Mouse (Mus musculus): Measurements from ENCODE around the gene Hoxb8.

The Hoxb8 gene

GRCm38 (mm10) chr11:96268031-96268745 lies 13.5 kb upstream of the Hoxb8 start:
- no peak for DNase-seq (ENCODE audit: low spot score)

- DNase-seq (ENCODE audit: low spot score) = no peak
Measured at GRCm38 (mm10) chr11:96269869-96270268, 11.8 kb upstream of the Hoxb8 start.

- no peak for DNase-seq (ENCODE audit: low spot score)
Measured at GRCm38 (mm10) chr11:96270996-96271540, 10.6 kb upstream of the Hoxb8 start, which contains the start of gene Hoxb9. Hoxb9 (plus strand) TSS chr11:96271457.

GRCm38 (mm10) chr11:96271541-96272011 lies 10.1 kb upstream of the Hoxb8 start:
- DNase-seq (ENCODE audit: low spot score) = no peak

- DNase-seq (ENCODE audit: low spot score) = no peak
Measured at GRCm38 (mm10) chr11:96272024-96272921, 9.4 kb upstream of the Hoxb8 start.

GRCm38 (mm10) chr11:96274428-96274827 lies 7.3 kb upstream of the Hoxb8 start:
- DNase-seq (ENCODE audit: low spot score) = no peak

- no peak for DNase-seq (ENCODE audit: low spot score)
Measured at GRCm38 (mm10) chr11:96275896-96276295, 5.8 kb upstream of the Hoxb8 start.

- DNase-seq (ENCODE audit: low spot score) = no peak
Measured at GRCm38 (mm10) chr11:96277151-96278044, 4.3 kb upstream of the Hoxb8 start.

GRCm38 (mm10) chr11:96278324-96278723 lies 3.4 kb upstream of the Hoxb8 start:
- no peak for DNase-seq (ENCODE audit: low spot score)

GRCm38 (mm10) chr11:96278773-96279172 lies 2.9 kb upstream of the Hoxb8 start:
- peak; percentile 85 for DNase-seq (ENCODE audit: low spot score)

- DNase-seq (ENCODE audit: low spot score) = no peak
Measured at GRCm38 (mm10) chr11:96279421-96280233, 2.1 kb upstream of the Hoxb8 start.

- DNase-seq (ENCODE audit: low spot score) = no peak
Measured at GRCm38 (mm10) chr11:96280399-96281378, 1.0 kb upstream of the Hoxb8 start.

GRCm38 (mm10) chr11:96281396-96281795 lies 309 bp upstream of the Hoxb8 start:
- DNase-seq (ENCODE audit: low spot score) = no peak

- no peak for DNase-seq (ENCODE audit: low spot score)
Measured at GRCm38 (mm10) chr11:96282795-96283430, 1.2 kb downstream of the Hoxb8 start.

GRCm38 (mm10) chr11:96284041-96284749 lies 2.5 kb downstream of the Hoxb8 start:
- DNase-seq (ENCODE audit: low spot score) = no peak

GRCm38 (mm10) chr11:96284774-96285734 lies 3.3 kb downstream of the Hoxb8 start:
- no peak for DNase-seq (ENCODE audit: low spot score)

All from lung, postnatal 25 days (tissue).